Mouse (Mus musculus) hindbrain, embryonic 12.5 days (tissue): ENCODE data around the gene Otop1. TPM values are rescaled to one million over a fixed set of nuclear protein-coding genes. Genes with fewer than 3 reads are reported as not detected.

Experiments
- ATAC-seq: fragments of 200-750 bp; cut with Nextera tagmentation; 2 replicates; pipeline ENCODE4 v1.8.0; 2017; ENCODE audit warnings: moderate TSS enrichment; ENCODE audit not compliant: low FRiP score
- H3K27ac ChIP-seq: fragments of 300-500 bp; sonication (generic); 2 replicates; pipeline ENCODE4 v1.5.1; 2016; ENCODE audit warnings: mild to moderate bottlenecking
- H3K27me3 ChIP-seq: fragments of 300-500 bp; sonication (generic); 2 replicates; pipeline ENCODE4 v1.6.1; 2016; ENCODE audit warnings: mild to moderate bottlenecking
- H3K36me3 ChIP-seq: fragments of 300-500 bp; sonication (generic); 2 replicates; pipeline ENCODE4 v1.6.1; 2016; ENCODE audit warnings: mild to moderate bottlenecking
- H3K4me1 ChIP-seq: fragments of 300-500 bp; sonication (generic); 2 replicates; pipeline ENCODE4 v1.6.1; 2016
- H3K4me2 ChIP-seq: fragments of 300-500 bp; sonication (generic); replicated peaks from 2 replicates; pipeline ENCODE4 v1.6.1; 2016; ENCODE audit warnings: mild to moderate bottlenecking
- H3K4me3 ChIP-seq: fragments of 300-500 bp; sonication (generic); 2 replicates; pipeline ENCODE4 v1.5.1; 2016; ENCODE audit warnings: mild to moderate bottlenecking
- H3K9ac ChIP-seq: fragments of 300-500 bp; sonication (generic); 2 replicates; pipeline ENCODE4 v1.6.1; 2016; ENCODE audit warnings: mild to moderate bottlenecking, moderate library complexity
- H3K9me3 ChIP-seq: fragments of 300-500 bp; sonication (generic); replicated peaks from 2 replicates; pipeline ENCODE4 v1.6.1; 2016; ENCODE audit warnings: mild to moderate bottlenecking
- WGBS: fragments of 180-500 bp; shearing (Covaris S2); methylation state at CpG from one replicate; pipeline ENCODE4 v1.1.7; 2016; 5-methylcytosine and 5-hydroxymethylcytosine counted together
- polyA plus RNA-seq: library from polyadenylated mRNA; unstranded; fragments of >200 nt; fragmentation: Nextera tagmentation; extraction: Ambion mirVana; gene quantifications from 2 replicates; pipeline ENCODE4 v1.2.1, GENCODE M21; 2016

Otop1 gene
- polyA plus RNA-seq, result 0.48 TPM in 1 of 2 replicates, not detected in the other

- no peak within 1 kb of the TSS for H3K9ac ChIP-seq
- no peak for ATAC-seq
- no peaks in the 10 kb centered on the region for H3K9me3 ChIP-seq
- peak within 1 kb of the TSS; percentile 37 for H3K4me3 ChIP-seq
- H3K4me1 ChIP-seq, result peaks cover 17% of the 10 kb centered on the region
- 2% methylated on average over 4 of the region's 4 CpGs for WGBS
- no peak within 1 kb of the TSS for H3K27ac ChIP-seq
- peak within 1 kb of the TSS; percentile 55 for H3K4me2 ChIP-seq
- H3K27me3 ChIP-seq, result peaks cover 70% of the 10 kb centered on the region
- H3K36me3 ChIP-seq, result peaks cover 10% of the 10 kb centered on the region
These were observed at the start of gene Otop1 for GRCm38 (mm10) chr5:38275771-38276170. Gene Otop1 (plus strand): TSS chr5:38275972.

- H3K9ac ChIP-seq, result no peak overlapping the region
- H3K36me3 ChIP-seq, result peaks cover 48% of the 10 kb centered on the region
- no peak overlapping the region for H3K27ac ChIP-seq
- no peak overlapping the region for H3K4me3 ChIP-seq
- H3K27me3 ChIP-seq, result peaks cover 20% of the 10 kb centered on the region; the same call in 1 of the 2 replicates
- no peak for ATAC-seq
- H3K4me1 ChIP-seq, result peaks cover under 1% of the 10 kb centered on the region; the same call in 1 of the 2 replicates
- no peaks in the 10 kb centered on the region for H3K9me3 ChIP-seq
- H3K4me2 ChIP-seq, result no peak overlapping the region
- 69% methylated on average over 4 of the region's 4 CpGs for WGBS
These were observed 40.4 kb upstream of the Otop1 start for GRCm38 (mm10) chr5:38235422-38235821.

DNA sequence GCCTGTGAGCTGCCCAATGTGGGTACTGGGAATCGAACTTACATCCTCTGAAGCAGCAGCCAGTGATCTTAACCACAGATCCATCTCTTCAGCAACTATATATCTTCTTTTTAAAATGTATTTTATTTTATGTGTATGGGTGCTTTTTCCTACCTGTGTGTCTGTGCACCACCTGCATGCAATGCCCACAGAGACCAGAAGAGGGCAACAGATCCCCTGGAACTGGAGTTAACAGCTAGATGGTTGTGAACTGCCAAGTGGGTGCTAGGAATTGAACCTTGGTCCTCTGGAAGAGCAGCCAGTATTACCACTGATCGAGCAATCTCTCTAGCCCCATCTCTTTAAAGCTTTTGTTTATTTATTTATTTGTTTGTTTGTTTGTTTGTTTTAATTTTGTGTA, 39.1 kb upstream of the Otop1 start:
- H3K27me3 ChIP-seq, result peaks cover 20% of the 10 kb centered on the region; the same call in 1 of the 2 replicates
- peaks cover 12% of the 10 kb centered on the region for H3K4me1 ChIP-seq
- peaks cover 36% of the 10 kb centered on the region for H3K36me3 ChIP-seq
- H3K9me3 ChIP-seq, result no peaks in the 10 kb centered on the region
- no peak overlapping the region for H3K4me3 ChIP-seq
- WGBS, result 98% methylated on average over 2 of the region's 2 CpGs
- no peak overlapping the region for H3K27ac ChIP-seq
- no peak overlapping the region for H3K4me2 ChIP-seq
- no peak overlapping the region for H3K9ac ChIP-seq
- ATAC-seq, result no peak

DNA sequence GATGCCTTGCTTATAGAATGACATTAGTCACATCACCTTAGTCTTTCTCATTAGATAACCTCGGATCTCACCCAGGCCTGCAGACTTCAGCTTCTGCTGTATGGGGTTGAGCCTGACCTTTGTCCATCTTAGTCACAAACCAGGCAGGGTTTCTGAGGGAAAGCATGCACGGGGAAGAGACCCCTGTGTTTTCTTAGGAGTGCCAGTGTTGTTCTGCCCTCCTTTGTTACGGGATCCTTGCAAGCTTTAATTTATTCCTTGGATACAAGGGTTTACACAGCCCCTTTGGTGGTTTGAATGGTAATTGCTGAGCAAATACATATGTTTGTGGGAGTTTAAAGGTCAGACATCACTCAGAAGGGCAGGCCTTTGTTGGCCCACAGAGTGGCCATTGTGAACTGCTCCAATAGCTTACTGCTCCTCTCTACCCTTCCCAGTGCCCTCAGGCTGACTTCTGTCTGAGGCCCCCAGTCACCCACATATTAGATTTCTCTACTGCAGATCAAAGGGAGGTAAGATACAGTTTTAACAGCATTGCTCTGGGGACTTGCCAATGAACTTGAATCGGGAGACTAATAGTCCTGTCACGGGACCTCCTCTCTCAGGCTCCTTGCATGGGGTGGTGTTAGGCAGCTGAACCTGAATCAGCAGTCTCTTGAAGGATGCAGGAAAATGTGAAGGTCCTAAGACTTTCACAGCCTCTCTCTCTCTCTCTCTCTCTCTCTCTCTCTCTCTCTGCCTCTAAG, 34.9 kb upstream of the Otop1 start:
- Histone ChIP-seq H3K4me3 (no peak overlapping the region), H3K27ac (peak overlapping the region; percentile 23; the same call in 1 of the 2 replicates), H3K9me3 (no peaks in the 10 kb centered on the region), H3K27me3 (peaks cover 27% of the 10 kb centered on the region), H3K4me1 (peaks cover 12% of the 10 kb centered on the region), H3K36me3 (0 out of 2 replicates have a peak, but pooled peaks cover 5% of the 10 kb centered on the region), H3K9ac (no peak overlapping the region), H3K4me2 (no peak overlapping the region)
- WGBS, result 15% methylated on average over 5 of the region's 5 CpGs
- peak; percentile 69 for ATAC-seq

- WGBS, result 71% methylated on average over 3 of the region's 3 CpGs
- H3K4me1 ChIP-seq, result peaks cover 12% of the 10 kb centered on the region
- 0 out of 2 replicates have a peak overlapping the region, but pooled peaks have one; percentile 7 for H3K27ac ChIP-seq
- no peak overlapping the region for H3K4me2 ChIP-seq
- no peak overlapping the region for H3K4me3 ChIP-seq
- no peak overlapping the region for H3K9ac ChIP-seq
- peaks cover 27% of the 10 kb centered on the region for H3K27me3 ChIP-seq
- 0 out of 2 replicates have a peak, but pooled peaks cover 5% of the 10 kb centered on the region for H3K36me3 ChIP-seq
- no peaks in the 10 kb centered on the region for H3K9me3 ChIP-seq
- ATAC-seq, result peak; percentile 65
These were observed 34.3 kb upstream of the Otop1 start for GRCm38 (mm10) chr5:38241473-38241834.

GRCm38 (mm10) chr5:38241966-38242365, 33.8 kb upstream of the Otop1 start:
- peaks cover 26% of the 10 kb centered on the region for H3K27me3 ChIP-seq
- ATAC-seq, result no peak

GRCm38 (mm10) chr5:38255195-38255594, 20.6 kb upstream of the Otop1 start:
- no peak overlapping the region for H3K4me2 ChIP-seq
- no peaks in the 10 kb centered on the region for H3K9me3 ChIP-seq
- 52% methylated on average over 4 of the region's 4 CpGs for WGBS
- no peak overlapping the region for H3K27ac ChIP-seq
- H3K36me3 ChIP-seq, result no peaks in the 10 kb centered on the region
- no peaks in the 10 kb centered on the region; the same call in 1 of the 2 replicates for H3K4me1 ChIP-seq
- H3K4me3 ChIP-seq, result no peak overlapping the region
- ATAC-seq, result no peak
- H3K27me3 ChIP-seq, result no peaks in the 10 kb centered on the region
- H3K9ac ChIP-seq, result no peak overlapping the region

More at GRCm38 (mm10) chr5:38241966-38242365, 33.8 kb upstream of the Otop1 start:
- H3K4me1 ChIP-seq, result peaks cover 12% of the 10 kb centered on the region
- 84% methylated on average over 6 of the region's 6 CpGs for WGBS
- no peak overlapping the region for H3K4me2 ChIP-seq
- H3K9ac ChIP-seq, result no peak overlapping the region
- no peaks in the 10 kb centered on the region for H3K36me3 ChIP-seq
- no peak overlapping the region for H3K27ac ChIP-seq
- no peaks in the 10 kb centered on the region for H3K9me3 ChIP-seq
- no peak overlapping the region for H3K4me3 ChIP-seq

GRCm38 (mm10) chr5:38255644-38256043, 20.1 kb upstream of the Otop1 start:
- no peak for ATAC-seq

DNA sequence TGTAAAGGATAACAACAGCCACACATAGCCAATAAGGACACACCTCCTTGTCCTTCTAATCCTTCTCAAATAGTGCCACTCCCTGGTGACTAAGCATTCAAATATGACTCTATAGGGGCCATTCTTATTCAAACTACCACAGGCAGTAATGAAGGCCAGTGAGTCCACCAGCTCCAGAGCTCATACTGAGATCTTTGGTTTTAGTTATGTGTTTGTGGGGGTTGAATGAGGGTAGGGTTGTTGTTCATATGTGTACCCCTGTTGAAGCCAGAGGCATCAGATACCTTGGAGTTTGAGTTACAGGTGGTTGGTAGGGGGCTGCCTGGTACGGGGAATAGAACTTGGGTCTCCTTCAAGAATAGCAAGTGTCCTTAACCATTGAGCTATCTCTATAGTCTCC, 19.2 kb upstream of the Otop1 start:
- H3K27me3 ChIP-seq, result no peaks in the 10 kb centered on the region
- no peak overlapping the region for H3K4me2 ChIP-seq
- WGBS, result 92% methylated on average over 1 of the region's 1 CpGs
- peaks cover 5% of the 10 kb centered on the region for H3K4me1 ChIP-seq
- H3K36me3 ChIP-seq, result no peaks in the 10 kb centered on the region
- no peak overlapping the region for H3K27ac ChIP-seq
- H3K4me3 ChIP-seq, result no peak overlapping the region
- no peak for ATAC-seq
- H3K9me3 ChIP-seq, result no peaks in the 10 kb centered on the region
- no peak overlapping the region for H3K9ac ChIP-seq

More at GRCm38 (mm10) chr5:38255644-38256043, 20.1 kb upstream of the Otop1 start:
- Histone ChIP-seq H3K4me1 (no peaks in the 10 kb centered on the region; the same call in 1 of the 2 replicates), H3K9ac (no peak overlapping the region), H3K36me3 (no peaks in the 10 kb centered on the region), H3K9me3 (no peaks in the 10 kb centered on the region), H3K4me3 (no peak overlapping the region), H3K27me3 (no peaks in the 10 kb centered on the region), H3K4me2 (no peak overlapping the region), H3K27ac (no peak overlapping the region)
- 84% methylated on average over 3 of the region's 3 CpGs for WGBS

GRCm38 (mm10) chr5:38258034-38258772, 17.6 kb upstream of the Otop1 start:
- 67% methylated on average over 8 of the region's 8 CpGs for WGBS
- no peak overlapping the region for H3K4me3 ChIP-seq
- peaks cover 9% of the 10 kb centered on the region for H3K36me3 ChIP-seq
- no peaks in the 10 kb centered on the region for H3K9me3 ChIP-seq
- no peak overlapping the region for H3K4me2 ChIP-seq
- no peak overlapping the region for H3K27ac ChIP-seq
- H3K27me3 ChIP-seq, result no peaks in the 10 kb centered on the region
- no peak for ATAC-seq
- H3K4me1 ChIP-seq, result peaks cover 5% of the 10 kb centered on the region
- H3K9ac ChIP-seq, result no peak overlapping the region

DNA sequence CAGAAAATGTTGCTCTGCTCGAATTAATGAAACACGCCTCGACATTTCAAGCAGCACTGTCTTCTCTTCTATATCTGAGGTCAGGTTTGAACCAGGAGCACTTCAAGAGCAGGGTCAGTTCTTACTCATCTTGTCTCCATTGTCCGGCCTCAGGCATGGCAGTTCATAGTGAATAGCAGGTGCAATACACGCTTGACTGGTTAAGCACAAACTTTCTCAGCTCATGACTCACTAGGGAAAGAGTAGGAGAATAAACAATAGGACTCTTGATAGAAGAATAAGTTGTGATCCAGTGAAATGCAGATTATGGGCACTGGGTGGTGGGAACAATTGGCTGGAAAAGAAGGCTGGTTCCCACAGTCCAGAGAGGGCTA, 17.0 kb upstream of the Otop1 start:
- Histone ChIP-seq H3K4me2 (no peak overlapping the region), H3K4me3 (no peak overlapping the region), H3K9ac (no peak overlapping the region), H3K9me3 (no peaks in the 10 kb centered on the region), H3K4me1 (peaks cover 5% of the 10 kb centered on the region), H3K36me3 (peaks cover 15% of the 10 kb centered on the region), H3K27ac (no peak overlapping the region), H3K27me3 (no peaks in the 10 kb centered on the region)
- no peak for ATAC-seq
- 78% methylated on average over 5 of the region's 5 CpGs for WGBS

DNA sequence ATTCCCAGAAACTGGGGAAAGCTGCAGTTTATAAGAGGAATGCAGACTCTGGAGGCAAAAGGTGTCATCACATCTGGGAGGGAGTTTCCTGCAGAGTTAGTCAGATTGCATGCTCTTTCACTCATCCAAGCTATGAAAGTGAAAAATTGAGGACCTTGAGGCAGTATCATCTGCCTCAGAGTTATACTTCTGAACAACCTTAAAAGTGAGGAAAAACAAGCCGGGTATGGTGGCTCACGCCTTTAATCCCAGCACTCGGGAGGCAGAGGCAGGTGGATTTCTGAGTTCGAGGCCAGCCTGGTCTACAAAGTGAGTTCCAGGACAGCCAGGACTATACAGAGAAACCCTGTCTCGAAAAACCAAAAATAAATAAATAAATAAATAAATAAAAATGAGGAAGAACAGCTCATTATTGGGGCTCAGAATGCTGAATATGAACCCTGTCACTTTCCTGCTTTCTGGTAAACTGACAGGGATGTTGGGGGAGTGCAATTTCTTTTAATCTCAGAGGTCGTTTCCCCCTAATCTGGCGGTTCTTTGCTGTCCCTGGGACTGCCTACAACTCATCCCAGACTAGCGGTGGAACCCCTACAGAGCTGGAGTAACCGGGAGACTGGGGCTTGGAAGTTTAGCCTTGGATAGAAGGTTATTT, 16.2 kb upstream of the Otop1 start:
- Histone ChIP-seq H3K36me3 (peaks cover 23% of the 10 kb centered on the region), H3K9me3 (no peaks in the 10 kb centered on the region), H3K4me1 (peaks cover 5% of the 10 kb centered on the region), H3K9ac (peak overlapping the region; percentile 82), H3K27me3 (no peaks in the 10 kb centered on the region), H3K4me2 (peak overlapping the region; percentile 85), H3K27ac (peak overlapping the region; percentile 86), H3K4me3 (peak overlapping the region; percentile 84)
- ATAC-seq, result peak; percentile 30; the same call in 1 of the 2 replicates
- WGBS, result 47% methylated on average over 9 of the region's 9 CpGs
